Mouse (Mus musculus) forebrain, embryonic 10.5 days (tissue): ENCODE results near the gene Fgfr2. TPM values are rescaled to one million over a fixed set of nuclear protein-coding genes. Genes with fewer than 3 reads are reported as not detected.

Experiments
- DNase-seq: peaks from one replicate; pipeline ENCODE4 v3.0.0-alpha.2; 2017; ENCODE audit warnings: low spot score; ENCODE audit errors: extremely low spot score
- H3K27ac ChIP-seq: fragments of 300-500 bp; sonication (generic); 2 replicates; pipeline ENCODE4 v1.5.1; 2016; ENCODE audit warnings: mild to moderate bottlenecking
- H3K27me3 ChIP-seq: fragments of 300-500 bp; sonication (generic); 2 replicates; pipeline ENCODE4 v1.6.1; 2016; ENCODE audit warnings: mild to moderate bottlenecking; ENCODE audit not compliant: poor library complexity, severe bottlenecking
- H3K36me3 ChIP-seq: fragments of 300-500 bp; sonication (generic); replicated peaks from 2 replicates; pipeline ENCODE4 v1.6.1; 2016; ENCODE audit warnings: mild to moderate bottlenecking, moderate library complexity
- H3K4me1 ChIP-seq: fragments of 300-500 bp; sonication (generic); 2 replicates; pipeline ENCODE4 v1.6.1; 2016
- H3K4me3 ChIP-seq: fragments of 300-500 bp; sonication (generic); 2 replicates; pipeline ENCODE4 v1.5.1; 2016; ENCODE audit warnings: mild to moderate bottlenecking, moderate library complexity
- H3K9me3 ChIP-seq: fragments of 300-500 bp; sonication (generic); 2 replicates; pipeline ENCODE4 v1.6.1; 2016; ENCODE audit warnings: mild to moderate bottlenecking, moderate library complexity
- WGBS: fragments of 180-500 bp; shearing (Covaris S2); methylation state at CpG from one replicate; pipeline ENCODE4 v1.1.7; 2016; 5-methylcytosine and 5-hydroxymethylcytosine counted together
- polyA plus RNA-seq: library from polyadenylated mRNA; unstranded; fragments of >200 nt; fragmentation: Nextera tagmentation; extraction: Ambion mirVana; gene quantifications from 2 replicates; pipeline ENCODE4 v1.2.1, GENCODE M21; 2016

The Fgfr2 gene
- polyA plus RNA-seq, 1 experiment from 2014 or later, result 55.7 TPM

GRCm38 (mm10) chr7:131556116-131556515 lies 1567.0 kb downstream of the Fgfr2 start:
- no peak for DNase-seq
- Histone ChIP-seq H3K4me3 (0 out of 2 replicates have a peak overlapping the region, but pooled peaks have one; percentile 29), H3K4me1 (peaks cover 50% of the 10 kb centered on the region), H3K9me3 (no peaks in the 10 kb centered on the region), H3K27me3 (peaks cover 87% of the 10 kb centered on the region), H3K36me3 (no peaks in the 10 kb centered on the region), H3K27ac (no peak overlapping the region)
- WGBS, result under 1% methylated on average over 9 of the region's 9 CpGs

GRCm38 (mm10) chr7:131555301-131556081 lies 1567.7 kb downstream of the Fgfr2 start:
- WGBS, result under 1% methylated on average over 68 of the region's 68 CpGs
- Histone ChIP-seq H3K4me1 (peaks cover 48% of the 10 kb centered on the region), H3K27ac (no peak overlapping the region), H3K4me3 (peak overlapping the region; percentile 29; the same call in 1 of the 2 replicates), H3K36me3 (no peaks in the 10 kb centered on the region), H3K9me3 (no peaks in the 10 kb centered on the region), H3K27me3 (peaks cover 93% of the 10 kb centered on the region)
- DNase-seq, result peak; percentile 63

- Histone ChIP-seq H3K9me3 (no peaks in the 10 kb centered on the region), H3K4me1 (peaks cover 48% of the 10 kb centered on the region), H3K4me3 (peak overlapping the region; percentile 53), H3K27me3 (peaks cover 100% of the 10 kb centered on the region), H3K27ac (peak overlapping the region; percentile 42; the same call in 1 of the 2 replicates), H3K36me3 (no peaks in the 10 kb centered on the region)
- under 1% methylated on average over 45 of the region's 45 CpGs for WGBS
- DNase-seq, result peak; percentile 56
These were observed 1568.6 kb downstream of the Fgfr2 start for GRCm38 (mm10) chr7:131554341-131555180.

GRCm38 (mm10) chr7:131553771-131554175 lies 1569.4 kb downstream of the Fgfr2 start:
- WGBS, result under 1% methylated on average over 39 of the region's 39 CpGs
- Histone ChIP-seq H3K36me3 (no peaks in the 10 kb centered on the region), H3K4me1 (peaks cover 48% of the 10 kb centered on the region), H3K4me3 (peak overlapping the region; percentile 53), H3K27ac (peak overlapping the region; percentile 42; the same call in 1 of the 2 replicates), H3K9me3 (no peaks in the 10 kb centered on the region), H3K27me3 (peaks cover 100% of the 10 kb centered on the region)
- DNase-seq, result peak; percentile 73

- WGBS, result 1% methylated on average over 5 of the region's 5 CpGs
- Histone ChIP-seq H3K4me3 (no peak overlapping the region), H3K4me1 (peaks cover 48% of the 10 kb centered on the region), H3K9me3 (no peaks in the 10 kb centered on the region), H3K36me3 (no peaks in the 10 kb centered on the region), H3K27me3 (peaks cover 100% of the 10 kb centered on the region), H3K27ac (no peak overlapping the region)
- no peak for DNase-seq
These were observed 1570.4 kb downstream of the Fgfr2 start for GRCm38 (mm10) chr7:131552781-131553180.

GRCm38 (mm10) chr7:131551931-131552741 lies 1571.0 kb downstream of the Fgfr2 start:
- peak; percentile 60 for DNase-seq
- under 1% methylated on average over 42 of the region's 42 CpGs for WGBS
- peaks cover 46% of the 10 kb centered on the region for H3K4me1 ChIP-seq
- peak overlapping the region; percentile 29 for H3K4me3 ChIP-seq
- no peaks in the 10 kb centered on the region for H3K36me3 ChIP-seq
- no peak overlapping the region for H3K27ac ChIP-seq
- H3K9me3 ChIP-seq, result no peaks in the 10 kb centered on the region
- H3K27me3 ChIP-seq, result peaks cover 100% of the 10 kb centered on the region

GRCm38 (mm10) chr7:131551471-131551870 lies 1571.7 kb downstream of the Fgfr2 start:
- Histone ChIP-seq H3K9me3 (no peaks in the 10 kb centered on the region), H3K27ac (no peak overlapping the region), H3K27me3 (peaks cover 100% of the 10 kb centered on the region), H3K4me3 (no peak overlapping the region), H3K4me1 (peaks cover 40% of the 10 kb centered on the region), H3K36me3 (no peaks in the 10 kb centered on the region)
- under 1% methylated on average over 4 of the region's 4 CpGs for WGBS
- DNase-seq, result peak; percentile 33

GRCm38 (mm10) chr7:131548473-131548872 lies 1574.7 kb downstream of the Fgfr2 start, which contains the start of gene Hmx2:
TSS of gene Hmx2 (plus strand) at chr7:131548773.
- Histone ChIP-seq H3K27ac (no peak within 1 kb of the TSS), H3K4me3 (no peak within 1 kb of the TSS), H3K9me3 (no peaks in the 10 kb centered on the region), H3K4me1 (peaks cover 27% of the 10 kb centered on the region), H3K27me3 (peaks cover 100% of the 10 kb centered on the region), H3K36me3 (no peaks in the 10 kb centered on the region)
- 5% methylated on average over 3 of the region's 3 CpGs for WGBS
- no peak for DNase-seq

GRCm38 (mm10) chr7:131547481-131547880 lies 1575.7 kb downstream of the Fgfr2 start:
- Histone ChIP-seq H3K27ac (no peak overlapping the region), H3K27me3 (peaks cover 100% of the 10 kb centered on the region), H3K4me3 (no peak overlapping the region), H3K9me3 (no peaks in the 10 kb centered on the region), H3K4me1 (peaks cover 27% of the 10 kb centered on the region), H3K36me3 (no peaks in the 10 kb centered on the region)
- peak; percentile 27 for DNase-seq
- under 1% methylated on average over 5 of the region's 5 CpGs for WGBS

GRCm38 (mm10) chr7:131546423-131546822 lies 1576.7 kb downstream of the Fgfr2 start:
- no peak for DNase-seq
- Histone ChIP-seq H3K27ac (no peak overlapping the region), H3K4me1 (peaks cover 32% of the 10 kb centered on the region), H3K4me3 (no peak overlapping the region), H3K36me3 (no peaks in the 10 kb centered on the region), H3K27me3 (peaks cover 100% of the 10 kb centered on the region), H3K9me3 (no peaks in the 10 kb centered on the region)
- 0% methylated on average over 2 of the region's 2 CpGs for WGBS

GRCm38 (mm10) chr7:131545701-131546385 lies 1577.3 kb downstream of the Fgfr2 start:
- no peak overlapping the region for H3K27ac ChIP-seq
- WGBS, result 1% methylated on average over 13 of the region's 13 CpGs
- no peak for DNase-seq
- H3K4me3 ChIP-seq, result no peak overlapping the region
- no peaks in the 10 kb centered on the region for H3K9me3 ChIP-seq
- H3K4me1 ChIP-seq, result peaks cover 36% of the 10 kb centered on the region
- no peaks in the 10 kb centered on the region for H3K36me3 ChIP-seq
- H3K27me3 ChIP-seq, result peaks cover 100% of the 10 kb centered on the region

GRCm38 (mm10) chr7:131544871-131545270 lies 1578.3 kb downstream of the Fgfr2 start:
- no peaks in the 10 kb centered on the region for H3K36me3 ChIP-seq
- H3K9me3 ChIP-seq, result no peaks in the 10 kb centered on the region
- no peak overlapping the region for H3K27ac ChIP-seq
- H3K27me3 ChIP-seq, result peaks cover 100% of the 10 kb centered on the region
- no peak for DNase-seq
- H3K4me1 ChIP-seq, result peaks cover 36% of the 10 kb centered on the region
- no peak overlapping the region for H3K4me3 ChIP-seq
- under 1% methylated on average over 5 of the region's 5 CpGs for WGBS
